Mouse (Mus musculus) brain, embryonic 14.5 days (tissue): ENCODE results near the gene Lrrc51.

ENCODE experiments used
- CTCF ChIP-seq: fragments of 200-500 bp; IDR thresholded peaks from 2 replicates; pipeline ENCODE4 v1.5.1; 2012; ENCODE audit warnings: inconsistent platforms, mild to moderate bottlenecking, moderate library complexity, borderline replicate concordance; ENCODE audit not compliant: insufficient read depth, insufficient read length; ENCODE audit errors: extremely low read depth
- POLR2A ChIP-seq: fragments of 200-500 bp; IDR thresholded peaks from 2 replicates; pipeline ENCODE4 v1.6.1; 2012; ENCODE audit warnings: mild to moderate bottlenecking, inconsistent platforms, borderline replicate concordance; ENCODE audit not compliant: poor library complexity, insufficient read depth, insufficient read length, severe bottlenecking; ENCODE audit errors: extremely low read depth

DNA sequence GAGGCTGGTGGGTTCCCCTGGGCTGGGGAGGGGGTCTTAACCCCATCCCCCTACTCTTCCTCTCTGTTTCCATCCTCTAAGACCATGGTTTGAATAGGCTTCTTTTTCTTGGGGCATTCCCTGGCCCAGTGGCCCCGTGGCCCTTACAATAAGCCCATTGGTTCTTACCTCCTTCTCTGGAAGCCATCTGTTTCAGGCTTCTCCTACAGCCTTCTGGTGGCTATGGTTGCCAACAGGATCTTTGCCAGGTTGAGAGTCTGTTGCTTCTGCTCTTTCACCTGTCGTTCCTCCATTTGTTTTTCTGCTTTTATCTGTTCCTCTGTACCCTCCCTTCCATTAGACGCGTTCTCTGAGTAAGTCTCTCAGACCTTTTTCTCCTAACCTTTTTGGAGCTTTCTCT lies 3.9 kb upstream of the Lrrc51 start:
- TF ChIP-seq CTCF (no peak), POLR2A (no peak)
